Mouse (Mus musculus) left cerebral cortex, postnatal 10 days (tissue): Measurements from ENCODE around the gene Pygo2. TPM values are rescaled to one million over a fixed set of nuclear protein-coding genes. Genes with fewer than 3 reads are reported as not detected.
A peak's percentile ranks its signal among the peaks of the same experiment; 100 is the strongest.
"Not testable (repeated sequence)": the region's sequence is repeated elsewhere in the genome, so short reads cannot be mapped to it uniquely, and the experiment has no call there.

Experiments used
- DNase-seq, 2 experiments: peaks; one replicate each; pipeline ENCODE4 v3.0.0; 2021 to 2022; ENCODE audit warnings: low spot score in 2 of 2, mixed read lengths in 1 of 2; ENCODE audit errors: extremely low spot score in 1 of 2
- intact Hi-C: fragments of 180-260 bp; cut with DNase I; formaldehyde crosslinking; loops from one replicate; pipeline ENCODE4 v1.15.1; 2025
- total RNA-seq, 2 experiments: library from RNA; stranded (reverse); gene quantifications; 2 replicates each; pipeline ENCODE4 v1.2.3; 2021

Gene Pygo2
- total RNA-seq, 2 experiments from 2014 or later, result 46.0 to 50.6 TPM

GRCm38 (mm10) chr3:89418170-89418860, 11.7 kb upstream of the Pygo2 start, which contains the start of the genes Cks1b and Shc1:
Gene Cks1b (minus strand): TSS chr3:89418383.
Gene Shc1 (plus strand): TSS chr3:89418443.
- peak; percentile 93 to 98 for DNase-seq
- intact Hi-C loops, result no loop called here

GRCm38 (mm10) chr3:89418861-89419250, 11.2 kb upstream of the Pygo2 start:
- intact Hi-C loops, result no loop called here
- peak in 1 of 2 experiments; percentile 89 for DNase-seq

- DNase-seq, result peak in 1 of 2 experiments; percentile 81
Measured at GRCm38 (mm10) chr3:89419571-89419970, 10.4 kb upstream of the Pygo2 start.

GRCm38 (mm10) chr3:89419981-89420380, 10.0 kb upstream of the Pygo2 start:
- intact Hi-C loops, result no loop called here
- no peak for DNase-seq

More at GRCm38 (mm10) chr3:89419571-89419970, 10.4 kb upstream of the Pygo2 start:
- intact Hi-C loops, result no loop called here

- intact Hi-C loops, result no loop called here
- no peak for DNase-seq
Measured at GRCm38 (mm10) chr3:89420421-89420820, 9.6 kb upstream of the Pygo2 start.

- DNase-seq, result peak; percentile 66 to 90
- intact Hi-C loops, result no loop called here
Measured at GRCm38 (mm10) chr3:89421002-89421774, 8.8 kb upstream of the Pygo2 start.

- peak in 1 of 2 experiments; percentile 66 for DNase-seq
- intact Hi-C loops, result no loop called here
Measured at GRCm38 (mm10) chr3:89421810-89422473, 8.1 kb upstream of the Pygo2 start.

GRCm38 (mm10) chr3:89422556-89423205, 7.3 kb upstream of the Pygo2 start:
- no peak for DNase-seq
- intact Hi-C loops, result no loop called here

GRCm38 (mm10) chr3:89424416-89425140, 5.4 kb upstream of the Pygo2 start:
- no peak for DNase-seq
- intact Hi-C loops, result no loop called here

GRCm38 (mm10) chr3:89425141-89425525, 4.9 kb upstream of the Pygo2 start:
- intact Hi-C loops, result no loop called here
- no peak for DNase-seq

GRCm38 (mm10) chr3:89425876-89426275, 4.1 kb upstream of the Pygo2 start:
- no peak for DNase-seq
- intact Hi-C loops, result no loop called here

- DNase-seq, result peak in 1 of 2 experiments; percentile 9
- intact Hi-C loops, result not testable (repeated sequence)
Measured at GRCm38 (mm10) chr3:89429021-89429420, 993 bp upstream of the Pygo2 start.

GRCm38 (mm10) chr3:89432606-89433005, 2.6 kb downstream of the Pygo2 start:
- intact Hi-C loops, result no loop called here

GRCm38 (mm10) chr3:89434532-89434931, 4.5 kb downstream of the Pygo2 start:
- no peak for DNase-seq
- intact Hi-C loops, result no loop called here

More at GRCm38 (mm10) chr3:89432606-89433005, 2.6 kb downstream of the Pygo2 start:
- DNase-seq, result no peak

- intact Hi-C loops, result no loop called here
- no peak for DNase-seq
Measured at GRCm38 (mm10) chr3:89435041-89435440, 5.0 kb downstream of the Pygo2 start.

GRCm38 (mm10) chr3:89436176-89437113, 6.4 kb downstream of the Pygo2 start, which contains the start of gene Pbxip1:
Gene Pbxip1 (plus strand): TSS chr3:89436706.
- DNase-seq, result peak in 1 of 2 experiments; percentile 62

GRCm38 (mm10) chr3:89437269-89437668, 7.3 kb downstream of the Pygo2 start:
- DNase-seq, result peak; percentile 43 to 53
- intact Hi-C loops, result no loop called here

More at GRCm38 (mm10) chr3:89436176-89437113, 6.4 kb downstream of the Pygo2 start, which contains the start of gene Pbxip1:
- intact Hi-C loops, result no loop called here
